Mouse (Mus musculus) layer of hippocampus, postnatal 10 days (tissue): Measurements from ENCODE around the gene Utp4. TPM values are rescaled to one million over a fixed set of nuclear protein-coding genes. Genes with fewer than 3 reads are reported as not detected.

Experiments
- DNase-seq, 2 experiments: peaks; one replicate each; pipeline ENCODE4 v3.0.0; 2021; ENCODE audit warnings: low spot score in 2 of 2
- total RNA-seq, 2 experiments: library from RNA; stranded (reverse); gene quantifications; 2 replicates each; pipeline ENCODE4 v1.2.3; 2021

The Utp4 gene
- total RNA-seq, 2 experiments from 2014 or later: 27.5 to 31.6 TPM

- DNase-seq: peak; percentile 32 to 53
These were observed 42.6 kb downstream of the Utp4 start for GRCm38 (mm10) chr8:106935899-106936477.

- peak; percentile 19 to 33 for DNase-seq
These were observed 43.1 kb downstream of the Utp4 start for GRCm38 (mm10) chr8:106936478-106937051.

DNA sequence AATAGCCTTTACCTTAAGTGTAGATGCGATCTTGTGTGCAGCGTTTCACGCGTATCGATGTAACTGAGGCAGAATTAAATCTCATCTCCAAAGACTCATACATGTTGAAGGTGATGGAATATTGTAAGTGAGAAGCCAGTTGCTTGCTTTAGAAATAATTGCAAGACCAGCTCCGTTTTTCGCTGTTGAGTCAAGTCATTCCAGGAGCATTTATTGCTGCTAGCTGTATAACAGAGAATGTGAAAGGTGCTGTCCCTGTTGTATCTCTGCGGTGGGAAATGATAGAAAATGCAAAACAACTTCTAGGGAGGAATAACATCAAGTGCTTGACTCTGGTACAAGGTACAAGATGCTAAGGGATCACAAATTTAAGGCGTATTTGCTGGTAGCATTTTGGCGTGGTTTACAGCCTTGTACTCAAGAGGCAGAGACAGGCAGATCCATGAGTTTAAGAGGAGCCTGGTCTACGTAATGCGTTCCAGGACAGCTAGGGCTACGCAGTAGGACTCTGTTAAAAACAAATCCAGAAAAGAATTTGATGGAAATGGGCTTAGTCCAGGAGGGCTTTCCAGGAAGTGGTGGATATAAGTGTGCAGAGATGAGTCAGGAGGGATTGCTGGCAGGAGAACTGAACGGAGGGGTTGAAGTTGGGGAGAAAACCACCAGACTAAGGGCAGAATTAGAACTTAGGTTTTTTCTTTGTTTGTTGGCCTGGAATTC lies 43.8 kb downstream of the Utp4 start:
- DNase-seq: no peak

DNA sequence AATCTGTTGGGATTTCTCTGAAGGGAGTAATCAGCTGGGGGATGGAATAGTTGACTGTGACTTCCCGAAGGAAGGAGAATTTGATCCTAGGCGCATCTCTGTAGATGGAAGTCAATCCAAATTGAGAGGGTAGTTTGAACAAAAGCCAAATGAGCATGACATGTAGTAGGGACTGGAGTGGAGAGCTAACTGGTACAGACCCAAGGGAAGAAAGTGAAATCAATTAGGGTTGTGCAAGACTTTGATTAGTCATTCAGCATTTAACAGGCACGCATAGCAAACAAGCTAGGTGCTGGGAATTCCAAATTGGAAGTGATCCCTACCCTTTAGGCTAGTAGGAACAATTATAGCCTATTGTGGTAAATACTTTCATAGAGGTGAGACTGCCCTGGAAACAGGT lies 48.4 kb downstream of the Utp4 start:
- no peak for DNase-seq

DNA sequence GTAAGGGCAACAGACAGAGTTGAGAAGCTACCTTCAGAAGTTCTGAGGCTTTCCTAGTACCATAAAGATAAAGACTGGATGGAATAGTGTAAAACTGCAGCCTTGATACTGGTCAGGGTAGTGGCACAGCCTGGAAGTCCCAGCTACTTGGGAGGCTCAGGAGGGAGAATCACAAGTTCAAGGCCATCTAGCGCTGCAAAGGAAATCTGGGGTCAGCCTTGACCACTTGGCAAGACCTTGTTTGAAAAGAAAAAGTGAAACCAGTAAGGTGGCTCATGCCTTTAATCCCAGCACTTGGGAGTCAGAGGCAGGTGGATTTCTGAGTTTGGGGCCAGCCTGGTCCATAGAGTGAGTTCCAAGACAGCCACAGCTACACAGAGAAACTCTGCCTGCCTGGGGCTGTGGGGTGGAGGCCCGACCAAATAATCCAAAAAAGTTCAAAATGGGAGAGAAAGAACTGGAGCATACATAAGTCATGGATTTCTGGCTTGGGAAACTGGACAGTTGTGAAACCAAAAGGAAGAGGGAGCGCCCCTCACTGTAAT lies 50.5 kb downstream of the Utp4 start:
- no peak for DNase-seq

DNA sequence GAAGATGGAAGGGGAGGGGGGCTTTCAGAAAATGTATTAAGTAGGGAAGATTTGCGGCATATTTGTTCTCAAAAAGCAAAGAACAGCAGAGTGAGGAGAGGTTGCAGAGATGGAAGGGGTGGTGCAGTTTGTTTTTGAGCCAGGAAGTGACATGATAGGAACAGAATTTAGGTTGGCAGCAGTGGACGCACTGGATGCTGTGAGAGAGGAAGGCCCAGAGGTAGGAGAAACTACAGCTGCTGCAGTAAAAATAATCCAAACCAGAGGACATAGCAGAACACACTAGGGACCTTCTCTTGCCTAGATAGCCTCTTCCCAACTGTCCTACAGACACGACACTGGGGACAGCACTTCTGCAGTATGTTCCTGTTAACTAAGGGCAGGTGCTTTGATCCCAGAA lies 51.3 kb downstream of the Utp4 start:
- DNase-seq: no peak

DNA sequence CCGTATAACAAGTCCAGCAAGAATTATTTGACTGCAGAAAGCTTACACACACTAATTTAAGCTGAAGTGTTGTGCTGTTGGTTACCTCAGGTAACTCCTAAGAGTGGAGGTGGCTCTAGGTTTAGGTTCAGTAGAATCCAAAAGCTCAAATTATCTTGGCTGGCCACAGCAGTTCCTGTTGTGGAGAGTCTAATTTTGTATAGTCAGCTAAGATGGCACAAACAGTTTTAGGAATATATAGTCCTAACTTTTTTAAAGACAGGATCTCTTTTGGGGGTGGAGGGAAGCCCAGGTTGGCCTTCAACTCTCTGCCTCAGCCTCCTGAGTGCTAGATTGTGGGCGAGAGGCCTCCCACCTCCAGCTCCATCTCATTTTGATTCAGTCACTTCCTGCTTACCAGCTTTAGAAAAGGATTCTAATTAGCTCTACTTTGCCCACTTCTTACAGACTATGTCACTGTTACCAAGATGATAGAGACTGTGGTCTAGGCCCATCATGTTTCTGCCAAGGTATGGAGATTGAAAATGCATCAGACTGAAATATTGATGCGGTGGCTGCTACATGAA lies 55.3 kb downstream of the Utp4 start:
- no peak for DNase-seq

DNA sequence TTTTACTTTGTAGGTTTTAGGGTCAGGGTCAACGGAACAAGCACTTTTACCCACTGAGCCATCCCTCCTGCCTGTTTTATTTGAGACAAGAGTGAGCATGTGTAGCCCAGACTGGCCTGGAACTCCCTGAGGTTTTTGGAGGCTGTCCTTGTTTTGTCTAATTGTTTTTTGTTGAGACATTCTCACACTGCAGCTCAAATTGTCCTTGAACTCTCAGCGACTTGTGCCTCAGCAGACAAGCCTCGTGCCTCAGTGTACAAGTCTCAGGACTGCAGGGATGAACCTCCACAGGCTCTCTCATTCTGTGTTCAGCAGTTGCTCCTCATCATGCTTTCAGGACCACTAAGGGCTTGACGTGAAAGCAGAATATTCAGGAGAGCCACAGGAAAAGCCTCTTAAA lies 58.3 kb downstream of the Utp4 start:
- DNase-seq: no peak

DNA sequence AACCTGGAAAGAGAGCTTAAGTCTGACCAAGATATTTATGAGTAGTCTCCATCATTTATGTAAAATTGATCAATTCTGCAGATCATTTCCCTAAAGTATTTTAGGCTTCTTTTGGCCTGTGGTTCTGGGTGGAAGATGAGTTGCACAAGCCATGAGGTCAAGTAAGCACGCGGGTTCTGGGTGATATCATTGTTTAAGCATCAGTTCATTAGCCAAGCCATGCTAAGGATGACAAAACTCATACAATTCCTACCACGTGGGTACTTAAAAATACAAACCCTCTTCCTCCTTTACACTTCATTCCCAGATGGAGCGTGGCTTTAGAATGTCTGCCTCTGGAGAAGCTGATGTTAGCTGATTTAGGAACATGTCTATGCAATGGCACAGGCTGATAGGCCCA lies 60.1 kb downstream of the Utp4 start:
- DNase-seq: no peak

DNA sequence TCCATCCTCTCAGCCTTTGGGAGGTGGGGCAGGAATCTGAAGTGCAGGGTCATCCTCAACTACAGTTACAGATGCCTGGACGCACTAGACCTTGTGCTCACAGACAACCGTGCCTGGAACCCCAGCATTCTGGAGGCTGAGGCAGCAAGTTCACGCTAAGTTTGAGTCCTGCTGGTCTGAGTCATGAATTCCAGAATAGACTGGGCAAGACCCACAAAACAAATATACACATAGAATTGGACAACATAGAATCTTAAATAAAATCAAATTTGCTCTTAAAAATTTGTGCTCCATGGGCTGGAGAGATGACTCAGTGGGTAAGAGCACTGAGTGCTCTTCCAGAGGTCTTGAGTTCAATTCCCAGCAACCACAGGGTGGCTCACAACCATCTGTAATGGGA lies 63.6 kb downstream of the Utp4 start:
- no peak for DNase-seq

GRCm38 (mm10) chr8:106958212-106958611 lies 64.8 kb downstream of the Utp4 start:
- DNase-seq: no peak

GRCm38 (mm10) chr8:106959626-106960025 lies 66.2 kb downstream of the Utp4 start:
- DNase-seq: no peak

DNA sequence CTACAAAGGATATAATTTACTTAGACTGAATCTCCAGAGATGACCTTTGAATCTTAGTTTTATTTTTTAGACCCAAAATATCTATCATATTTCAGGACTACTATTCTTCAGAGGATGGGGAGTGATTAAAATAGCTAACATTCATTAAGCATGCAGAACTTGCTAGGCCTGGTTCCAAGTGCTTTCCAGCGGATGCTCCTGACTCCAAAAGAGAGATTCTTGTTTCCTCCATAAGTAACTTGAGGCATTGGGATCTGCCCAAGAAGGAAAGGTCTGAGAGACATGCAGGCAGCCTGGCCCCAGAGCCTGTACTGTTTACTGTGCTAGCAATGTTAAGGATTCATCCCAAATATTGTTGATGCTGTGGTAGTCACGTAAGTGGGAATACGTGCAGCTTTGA lies 68.9 kb downstream of the Utp4 start:
- no peak for DNase-seq

- DNase-seq: no peak
These were observed 69.9 kb downstream of the Utp4 start for GRCm38 (mm10) chr8:106963365-106963764.

- DNase-seq: no peak
These were observed 71.1 kb downstream of the Utp4 start for GRCm38 (mm10) chr8:106964573-106964972.

DNA sequence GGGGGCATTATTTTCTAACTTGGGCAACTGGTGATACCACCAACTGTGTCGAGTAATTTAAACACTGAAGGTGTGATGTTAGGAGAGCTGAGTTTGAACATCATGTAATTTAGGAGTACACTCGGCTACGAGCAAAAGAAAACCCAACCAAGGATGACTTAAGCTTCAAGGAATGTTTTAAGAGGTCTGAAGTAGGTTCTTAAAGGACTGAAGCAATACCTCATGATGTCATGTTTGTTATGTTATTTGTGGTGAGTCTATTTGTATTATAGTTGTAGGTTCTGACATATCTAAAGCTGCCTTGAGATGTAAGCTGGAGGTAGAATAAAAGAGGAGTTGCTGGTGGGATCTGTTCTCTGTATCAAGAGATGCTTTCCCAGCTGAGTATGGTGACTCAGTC lies 76.5 kb downstream of the Utp4 start:
- DNase-seq: no peak

GRCm38 (mm10) chr8:106971916-106972315 lies 78.5 kb downstream of the Utp4 start:
- no peak for DNase-seq

Other genes starting within 250 kb of the Utp4 start
- 1 to 10 TPM; 7.5 to 8.1 TPM for gene Tango6, start 210.6 kb upstream of the Utp4 start, total RNA-seq
- 1 to 10 TPM; 5.3 to 5.5 TPM for gene Has3, start 23.4 kb upstream of the Utp4 start, total RNA-seq
- gene Sntb2, start 42.1 kb downstream of the Utp4 start, total RNA-seq: 1 to 10 TPM; 7.4 to 8.7 TPM
- gene Vps4a, start 137.6 kb downstream of the Utp4 start, total RNA-seq: 100 to 1,000 TPM; 108 to 119 TPM
- gene Pdf, start 155.0 kb downstream of the Utp4 start, total RNA-seq: 10 to 100 TPM; 23.6 to 27.6 TPM
- 10 to 100 TPM; 24.9 to 27.8 TPM for gene Cog8, start 163.1 kb downstream of the Utp4 start, total RNA-seq
- gene Nip7, start 163.2 kb downstream of the Utp4 start, total RNA-seq: 10 to 100 TPM; 57.3 to 66.3 TPM
- not detected for gene Tmed6, start 172.0 kb downstream of the Utp4 start, total RNA-seq
- 10 to 100 TPM; 36.0 to 36.6 TPM for gene Terf2, start 202.9 kb downstream of the Utp4 start, total RNA-seq